Mouse (Mus musculus) liver, adult 2 months (tissue): ENCODE measurements at regions not wholly inside any gene's neighbourhood (a gene's known extent, or its start where the extent isn't known, plus 50 kb on each side); places are given as distances from the start of the nearest gene placed in this dataset.

Experiments
- CTCF ChIP-seq: fragments of 200-500 bp; IDR thresholded peaks from 2 replicates; pipeline ENCODE4 v1.5.1; 2011; ENCODE audit warnings: low read depth, low read length, control low read depth
- POLR2A ChIP-seq: fragments of 200-500 bp; IDR thresholded peaks from 2 replicates; pipeline ENCODE4 v1.6.1; 2011; ENCODE audit warnings: low read length, control low read depth; ENCODE audit not compliant: insufficient read depth; ENCODE audit errors: extremely low read depth

- TF ChIP-seq CTCF (no peak), POLR2A (no peak)
Measured at GRCm38 (mm10) chr2:92854331-92854730, 60.6 kb upstream of the Syt13 start.
